Mouse (Mus musculus) left cerebral cortex, postnatal 14 days (tissue): ENCODE data around the gene N4bp2l1. TPM values are rescaled to one million over a fixed set of nuclear protein-coding genes. Genes with fewer than 3 reads are reported as not detected.
"Not testable (repeated sequence)": the region's sequence is repeated elsewhere in the genome, so short reads cannot be mapped to it uniquely, and the experiment has no call there.

ENCODE experiments used
- DNase-seq, 2 experiments: peaks; one replicate each; pipeline ENCODE4 v3.0.0; 2021 to 2022; ENCODE audit warnings: low spot score in 2 of 2, mixed read lengths in 1 of 2
- intact Hi-C: fragments of 180-260 bp; cut with DNase I; formaldehyde crosslinking; loops from one replicate; pipeline ENCODE4 v1.15.1; 2025
- long read RNA-seq, 2 experiments: library from polyadenylated mRNA; stranded (forward); transcript quantifications; one replicate each; pipeline ENCODE4 v2.0.0; 2021
- total RNA-seq, 2 experiments: library from RNA; stranded (reverse); gene quantifications; 2 replicates each; pipeline ENCODE4 v1.2.3; 2021

N4bp2l1 gene
- 10 to 100 TPM; 36.8 to 39.5 TPM for total RNA-seq
- long read RNA-seq, experiment 1, transcript N4bp2l1-202 (3 exons, 1,371 nt) = minor isoform, 5 of 42 reads
- long read RNA-seq, experiment 1, transcript N4bp2l1-201 (5 exons, 1,905 nt) = major isoform, 13 of 42 reads
- long read RNA-seq, experiment 1, partial matches to known transcripts = 1 of 42 reads
- long read RNA-seq, experiment 1, other reads (novel, unspliced or antisense) = 19 of 42 reads
- long read RNA-seq, experiment 2, partial matches to known transcripts = 0 of 14 reads
- long read RNA-seq, experiment 2, other reads (novel, unspliced or antisense) = 9 of 14 reads

DNA sequence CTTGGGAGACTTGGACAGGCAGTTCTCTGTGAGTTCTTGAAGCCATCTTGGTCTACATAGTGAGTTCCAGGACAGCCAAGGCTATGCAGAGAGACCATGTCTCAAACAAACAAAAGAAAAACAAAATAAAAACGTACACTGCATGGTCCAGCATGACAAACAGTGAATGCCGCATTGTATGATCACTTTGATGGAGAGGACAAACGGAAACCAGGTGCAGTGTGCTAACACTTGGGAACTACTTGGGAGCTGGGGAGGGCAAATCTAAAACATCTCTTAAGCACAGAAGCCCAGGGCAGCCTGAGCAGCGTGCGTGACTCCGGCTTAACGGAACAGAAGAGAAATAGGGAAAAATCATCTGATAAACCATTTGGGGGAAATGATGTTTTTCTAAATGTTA is at the start of gene N4bp2l1:
TSS of gene N4bp2l1 (minus strand) at position 101 of the 400 bp plus-strand sequence.
- intact Hi-C loops = no loop called here

DNA sequence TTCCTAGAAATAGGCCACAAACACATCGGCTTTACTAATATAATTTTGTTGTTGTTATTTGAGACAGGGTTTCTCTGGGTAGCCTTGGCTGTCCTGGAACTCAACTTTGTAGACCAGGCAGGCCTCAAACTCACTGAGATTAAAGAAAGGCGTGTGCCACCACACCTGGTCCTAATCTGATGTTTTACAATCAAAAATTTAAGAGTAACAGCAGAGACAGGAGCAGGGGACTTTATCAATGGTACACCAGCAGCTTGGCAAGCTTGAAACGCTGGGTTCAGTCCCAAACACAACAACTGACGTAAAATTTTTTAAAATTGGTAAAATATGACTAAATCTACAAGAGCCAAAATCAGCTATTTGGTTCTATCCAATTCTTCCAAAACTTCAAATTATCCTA is 47.9 kb upstream of the N4bp2l1 start:
- intact Hi-C loops = no loop called here

More for the DNA sequence above, at the start of gene N4bp2l1:
- DNase-seq = no peak

DNA sequence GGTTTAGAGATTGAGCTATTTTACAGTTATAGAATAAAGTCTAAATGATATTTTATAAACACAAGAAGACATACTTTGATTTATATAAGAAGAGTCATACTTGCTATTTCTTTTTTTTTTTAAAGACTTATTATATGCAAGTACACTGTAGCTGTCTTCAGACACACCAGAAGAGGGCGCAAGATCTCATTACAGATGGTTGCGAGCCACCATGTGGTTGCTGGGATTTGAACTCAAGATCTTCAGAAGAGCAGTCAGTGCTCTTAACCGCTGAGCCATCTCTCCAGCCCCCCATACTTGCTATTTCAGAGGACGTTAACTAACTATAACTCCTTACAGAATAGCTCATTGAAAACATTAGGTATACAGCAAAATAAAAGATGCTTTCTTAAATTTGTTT is 46.4 kb upstream of the N4bp2l1 start:
- DNase-seq, intact Hi-C loops: not testable (repeated sequence)

More for the DNA sequence above, 47.9 kb upstream of the N4bp2l1 start:
- DNase-seq = no peak

DNA sequence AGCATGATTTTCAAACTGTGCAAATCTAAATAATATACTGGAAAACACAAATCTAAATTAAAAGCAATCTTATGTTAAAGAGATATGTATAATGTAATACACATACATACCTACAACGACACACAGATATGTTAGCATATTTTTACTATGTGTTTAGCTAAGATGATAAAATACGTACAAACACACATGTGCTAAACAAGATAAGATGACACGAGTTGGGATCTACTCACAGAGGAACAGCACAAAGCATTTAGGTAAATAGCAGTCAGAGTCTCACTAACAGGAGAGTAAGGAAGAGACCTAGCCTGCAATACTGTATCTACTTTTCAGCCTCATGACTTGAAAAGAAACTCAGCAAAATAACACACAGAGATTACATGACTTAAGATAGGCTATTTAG is 44.5 kb upstream of the N4bp2l1 start:
- no peak for DNase-seq
- intact Hi-C loops = no loop called here

DNA sequence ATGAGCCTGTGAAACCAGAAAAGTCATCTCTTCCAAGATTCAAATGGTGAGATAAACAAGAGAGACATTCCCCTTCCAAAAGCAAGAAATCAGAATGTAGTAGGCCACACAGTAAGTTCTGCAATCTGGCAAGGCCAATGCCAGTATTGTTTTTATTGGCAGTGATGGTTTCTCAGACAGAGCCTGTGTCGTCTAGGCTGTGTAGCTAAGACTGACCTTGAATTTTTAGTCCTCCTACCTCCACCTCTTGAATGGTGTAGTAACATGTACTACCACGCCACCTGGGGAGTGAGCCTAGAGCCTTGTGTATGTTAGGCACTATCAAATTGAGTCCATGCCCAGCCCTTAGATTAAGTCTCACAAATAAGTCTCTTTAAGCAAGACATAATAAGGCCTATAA is 32.7 kb upstream of the N4bp2l1 start:
- DNase-seq = no peak
- intact Hi-C loops = no loop called here

DNA sequence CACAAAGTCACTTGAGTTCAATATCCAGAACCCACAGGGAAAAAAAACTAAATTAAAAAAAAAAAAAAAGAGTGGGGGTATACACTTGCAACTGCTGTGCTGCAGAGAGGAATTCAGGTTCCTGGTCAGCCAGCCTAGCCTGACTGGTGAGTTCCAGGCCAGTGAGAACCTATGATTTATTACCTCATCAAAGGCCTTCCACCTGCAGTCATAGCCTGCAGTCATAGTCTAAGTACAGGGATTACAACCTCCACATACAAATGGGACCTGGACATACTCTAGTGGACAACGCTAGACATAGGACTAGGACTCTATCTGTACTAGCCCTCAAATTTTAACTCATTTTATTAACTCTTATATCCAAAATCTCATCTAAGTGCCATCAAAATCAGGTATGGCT is 32.3 kb upstream of the N4bp2l1 start:
- no peak for DNase-seq
- intact Hi-C loops = no loop called here

DNA sequence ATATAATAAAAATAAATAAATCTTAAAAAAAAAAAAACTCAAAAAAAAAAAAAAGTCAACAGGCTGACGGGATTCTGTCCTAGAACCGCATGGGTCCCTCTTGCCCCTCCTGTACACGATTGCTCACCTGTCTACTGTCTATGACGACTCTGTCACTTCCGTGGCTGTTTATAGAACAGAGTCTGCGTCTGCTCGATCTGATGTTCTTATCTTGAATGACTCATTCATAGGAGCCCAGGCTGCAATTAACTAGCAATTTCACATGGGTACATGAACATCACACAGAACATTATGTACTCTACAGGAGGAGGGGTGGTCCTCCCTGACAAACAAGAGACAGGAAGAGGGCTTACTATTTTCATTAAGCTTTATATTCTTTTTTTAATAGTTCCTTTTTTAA is 28.5 kb upstream of the N4bp2l1 start:
- DNase-seq = no peak
- intact Hi-C loops = no loop called here

DNA sequence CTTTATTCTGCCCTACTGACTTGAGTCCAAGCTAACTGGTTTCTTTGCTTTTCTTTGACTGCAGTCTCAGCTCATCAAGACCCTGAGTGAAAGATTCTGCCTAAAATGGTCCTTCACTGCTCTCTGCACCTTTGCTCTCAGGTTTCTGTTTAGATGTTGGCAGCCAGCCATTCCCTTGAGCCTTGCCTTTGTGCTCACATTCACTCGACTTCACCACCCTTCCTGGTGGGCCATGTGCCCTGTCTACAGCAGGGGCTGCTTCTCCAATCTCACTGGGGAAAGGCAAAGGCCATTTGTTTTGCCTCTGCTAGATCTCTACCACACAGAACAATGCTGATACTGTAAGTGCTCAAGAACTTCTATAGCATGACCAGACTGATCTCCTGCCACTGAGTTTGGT is 25.8 kb upstream of the N4bp2l1 start:
- intact Hi-C loops = no loop called here
- DNase-seq = no peak

DNA sequence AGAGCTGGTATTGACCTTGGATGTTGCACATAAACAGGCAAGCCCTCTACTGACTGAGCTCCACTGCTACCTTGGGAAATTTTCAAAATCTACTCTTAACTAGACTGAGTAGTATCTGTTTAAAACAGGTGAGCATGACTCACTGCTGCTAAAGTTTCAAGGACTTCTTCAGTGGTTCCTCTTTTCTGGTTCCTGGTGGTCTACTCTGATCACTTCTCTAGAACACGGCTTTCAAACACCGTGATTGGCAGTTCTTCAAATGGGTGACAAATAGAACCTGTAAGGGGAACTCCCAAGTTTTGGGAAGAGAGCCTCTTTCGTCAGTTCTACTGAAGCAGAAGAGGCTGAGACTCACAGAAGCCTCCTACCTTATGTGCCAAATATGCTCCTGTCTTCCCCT is 24.6 kb upstream of the N4bp2l1 start:
- no peak for DNase-seq
- intact Hi-C loops = no loop called here

DNA sequence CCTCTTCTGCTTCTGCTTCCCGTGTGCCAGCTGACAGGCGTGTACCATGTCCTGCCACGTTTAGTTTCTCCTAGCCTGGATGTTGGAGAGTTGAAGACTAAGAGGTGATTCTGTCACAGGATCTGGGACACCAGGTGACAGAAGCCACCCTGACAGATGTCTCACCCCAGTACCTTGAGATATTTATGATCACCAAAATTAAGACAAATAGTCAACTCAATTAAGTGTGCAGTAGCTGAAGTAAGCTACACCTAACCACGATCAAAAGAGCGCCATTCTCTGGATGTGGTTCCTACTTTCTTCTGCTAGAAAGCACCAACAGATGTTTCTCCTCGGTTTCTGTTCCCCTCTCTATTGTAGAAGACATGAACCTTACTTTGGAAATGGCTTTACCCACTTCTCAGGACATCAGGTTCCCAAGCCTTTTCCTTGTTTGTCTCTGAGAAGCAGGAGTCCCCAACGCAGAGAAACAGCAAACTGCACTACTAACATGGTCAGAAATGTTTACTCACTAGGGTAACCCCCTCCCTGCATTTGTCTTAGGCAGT is 23.7 kb upstream of the N4bp2l1 start:
- intact Hi-C loops = no loop called here
- DNase-seq = no peak

DNA sequence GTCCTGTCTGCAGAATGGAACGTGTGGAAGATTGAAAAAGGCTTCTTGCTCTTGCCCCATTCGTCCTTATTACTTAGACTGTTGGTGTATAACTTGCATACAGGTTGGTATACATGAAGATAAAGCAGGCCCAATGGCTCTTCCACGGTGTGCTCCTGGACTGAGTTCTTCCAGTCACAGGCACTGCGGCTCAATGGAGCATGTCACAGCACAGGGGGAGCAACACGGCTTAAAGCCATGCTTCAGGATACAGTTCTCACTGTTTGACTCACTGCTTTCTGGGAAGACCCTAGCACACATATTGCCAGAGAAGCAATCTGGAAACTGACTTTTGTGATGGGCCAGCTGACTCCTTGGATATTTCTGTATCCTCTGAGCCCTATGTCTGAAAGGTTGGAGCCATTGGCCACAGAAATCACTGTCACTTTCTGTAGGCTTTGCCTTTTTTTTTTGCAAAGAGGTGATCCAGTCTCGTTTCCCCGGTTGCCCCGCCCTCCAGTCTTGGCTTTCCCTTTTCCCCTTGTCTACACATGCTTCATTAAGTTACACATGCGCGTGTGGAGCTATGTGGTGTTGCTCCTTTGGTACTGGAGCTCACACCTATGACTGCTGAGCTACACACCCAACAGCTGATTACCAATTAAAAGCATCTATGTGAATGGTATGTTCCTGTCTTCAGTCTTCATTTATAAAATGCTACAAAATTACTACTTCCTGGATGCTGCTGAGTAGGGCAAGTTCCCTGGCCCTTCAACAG is 21.8 kb upstream of the N4bp2l1 start:
- intact Hi-C loops = no loop called here
- DNase-seq = no peak

DNA sequence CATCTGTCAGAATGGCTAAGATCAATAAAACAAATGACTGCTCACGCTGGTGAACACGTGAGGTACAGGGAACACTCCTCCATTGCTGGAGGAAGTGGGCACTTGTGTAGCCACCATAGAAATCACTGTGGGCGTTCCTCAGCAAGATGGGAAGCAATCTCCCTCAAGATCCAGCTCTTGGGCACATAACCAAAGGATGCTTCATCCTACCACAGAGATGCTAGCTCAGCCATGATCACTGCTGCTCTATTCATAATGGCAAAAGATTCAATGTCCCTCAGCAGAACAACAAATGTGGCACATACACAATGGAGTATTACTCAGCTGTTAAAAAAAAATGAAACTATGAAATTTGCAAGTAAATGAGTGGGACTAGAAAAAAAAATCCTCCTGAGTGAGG is 19.7 kb upstream of the N4bp2l1 start:
- intact Hi-C loops = no loop called here
- DNase-seq = no peak

DNA sequence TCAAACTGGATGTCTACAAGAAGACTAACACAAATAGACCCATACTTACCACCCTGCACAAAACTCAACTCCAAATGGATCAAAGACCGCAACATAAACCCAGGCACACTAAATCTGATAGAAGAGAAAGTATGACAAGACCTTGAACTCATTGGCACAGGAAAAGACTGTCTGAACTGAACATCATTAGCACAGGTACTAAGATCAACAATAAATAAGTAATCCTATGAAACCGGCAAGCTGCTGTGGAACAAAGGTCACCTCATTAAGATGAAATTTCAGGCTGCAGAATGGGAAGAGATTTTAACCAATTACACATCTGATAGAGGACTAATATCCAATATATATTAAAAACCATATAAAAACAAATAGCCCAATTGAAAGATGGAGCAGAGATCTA is 19.2 kb upstream of the N4bp2l1 start:
- no peak for DNase-seq
- intact Hi-C loops = no loop called here

DNA sequence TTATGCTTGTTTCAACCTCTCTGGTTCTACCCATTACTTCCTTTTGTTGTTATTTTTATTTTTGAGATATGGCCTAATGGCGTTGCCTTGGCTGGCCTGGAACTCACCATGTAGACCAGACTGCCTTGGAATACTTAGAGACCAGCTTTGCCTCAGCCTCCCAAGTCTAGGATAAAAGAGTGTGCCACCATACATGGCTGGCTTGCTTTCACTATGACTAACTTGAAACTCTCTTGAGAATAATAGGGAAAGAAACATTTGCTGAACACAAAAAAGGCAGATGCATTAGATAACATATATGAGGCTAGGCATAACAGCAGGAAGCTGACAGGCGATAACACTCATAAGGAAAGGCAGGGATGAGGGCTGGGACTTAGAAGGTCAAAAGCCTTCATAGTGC is 17.1 kb upstream of the N4bp2l1 start:
- intact Hi-C loops = no loop called here
- no peak for DNase-seq

DNA sequence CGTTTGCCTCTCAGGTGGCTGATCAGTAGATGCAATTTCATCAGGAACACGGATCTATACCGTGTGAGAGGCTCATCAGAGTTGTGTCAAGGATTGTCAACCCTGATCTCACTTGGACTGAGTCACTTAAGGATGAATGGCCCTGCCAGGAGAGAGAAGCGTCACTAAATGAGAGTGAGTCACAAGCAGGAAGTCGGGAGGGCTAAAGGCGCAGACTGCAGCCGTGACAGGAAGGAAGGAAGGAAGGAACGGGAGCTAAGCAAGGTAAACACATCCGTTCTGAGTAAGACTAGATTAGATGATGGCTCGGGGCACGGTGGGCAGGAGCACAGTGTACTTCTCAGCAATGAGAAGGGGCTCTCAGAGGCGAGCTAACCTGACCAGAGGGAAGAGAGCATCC is 14.7 kb upstream of the N4bp2l1 start:
- DNase-seq = no peak
- intact Hi-C loops = no loop called here

DNA sequence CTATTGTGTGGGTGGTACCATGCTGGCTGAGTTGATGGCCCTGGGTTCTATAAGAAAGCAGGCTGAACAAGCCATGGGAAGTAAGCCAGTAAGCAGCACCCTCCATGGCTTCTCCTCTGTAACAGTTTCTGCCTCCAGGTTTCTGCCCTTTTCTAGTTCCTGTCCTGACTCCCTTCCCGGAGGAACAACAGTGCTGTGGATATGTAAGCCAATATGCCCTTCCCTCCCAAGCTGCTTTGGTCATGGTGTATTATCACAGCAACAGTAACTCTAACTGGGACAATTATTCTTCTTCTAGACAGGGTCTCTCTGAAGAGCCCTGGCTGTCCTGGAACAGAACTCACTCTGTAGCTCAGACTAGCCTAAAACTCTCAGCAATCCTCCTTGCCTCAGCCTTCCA is 14.1 kb upstream of the N4bp2l1 start:
- intact Hi-C loops = no loop called here
- no peak for DNase-seq

DNA sequence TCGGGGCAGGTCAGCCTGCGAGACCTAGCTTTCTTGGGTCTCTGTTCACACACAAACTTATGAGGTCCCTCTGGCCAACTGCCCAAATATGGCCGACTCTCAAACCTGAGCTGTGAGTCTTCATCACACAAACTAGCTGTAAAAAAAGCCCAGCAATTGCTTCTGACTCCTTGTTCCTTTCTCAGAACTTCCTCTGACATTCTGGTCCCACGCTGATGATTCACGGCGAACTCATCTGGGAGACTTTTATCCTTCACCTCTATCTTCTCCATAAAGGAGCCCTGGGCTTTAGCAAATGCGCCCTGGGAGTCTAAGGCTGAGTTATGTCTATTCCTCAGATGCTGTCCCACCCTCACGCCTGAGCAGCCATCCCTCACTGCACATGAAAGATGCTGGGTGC is 10.6 kb upstream of the N4bp2l1 start:
- intact Hi-C loops = no loop called here
- no peak for DNase-seq

DNA sequence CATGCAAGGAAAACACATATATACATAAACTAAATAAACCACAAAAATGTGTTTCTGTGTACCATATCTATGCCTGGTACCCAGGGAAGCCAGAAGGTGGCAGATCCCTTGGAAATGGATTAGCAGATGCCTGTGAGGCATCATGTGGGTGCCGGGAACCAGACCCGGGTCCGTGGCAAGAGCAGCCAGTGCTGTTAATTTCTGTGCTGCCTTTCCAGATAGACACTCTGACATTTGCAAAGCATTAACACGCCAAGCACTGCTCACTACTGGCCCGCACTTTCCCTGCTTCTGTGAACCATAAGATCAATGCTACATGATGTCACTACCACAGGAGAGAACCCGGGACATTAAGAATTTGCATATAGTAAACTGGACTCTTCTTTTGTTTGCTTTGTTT is 9.1 kb upstream of the N4bp2l1 start:
- intact Hi-C loops = no loop called here
- DNase-seq = no peak

DNA sequence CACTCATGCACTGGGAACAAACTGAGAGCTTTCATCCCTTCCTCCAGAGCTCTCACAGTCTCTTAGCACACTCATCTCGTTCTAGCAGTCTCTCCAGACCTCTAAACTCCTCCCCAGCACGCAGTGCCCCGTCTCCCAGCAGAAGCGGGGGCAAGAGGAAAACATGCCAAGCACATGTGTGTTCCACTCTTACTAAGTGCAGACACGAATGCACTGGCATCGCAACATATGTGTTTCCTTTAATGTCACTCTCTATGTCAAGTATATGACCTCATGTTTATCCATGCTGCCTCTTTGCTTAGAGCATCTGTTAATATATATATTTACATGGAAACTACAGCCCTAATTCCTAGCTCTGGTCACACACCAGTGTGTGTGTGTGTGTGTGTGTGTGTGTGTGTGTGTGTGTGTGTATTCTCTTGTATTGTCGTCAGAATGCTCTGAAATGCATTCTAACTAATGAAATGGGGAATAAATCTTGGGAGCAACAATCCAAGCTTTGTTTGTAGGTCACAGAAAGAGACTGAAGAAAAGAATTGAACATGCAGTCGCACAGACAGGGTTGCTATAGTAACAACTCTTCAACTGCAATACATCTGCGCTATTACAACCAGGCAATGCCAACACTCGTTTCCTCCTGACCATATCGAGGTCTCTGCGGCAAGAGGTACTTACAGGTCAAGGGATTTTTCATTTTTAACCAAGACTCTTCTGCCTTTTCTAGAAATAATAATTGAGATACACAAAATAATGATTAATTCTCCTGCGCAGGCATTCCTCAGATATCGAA is 4.6 kb upstream of the N4bp2l1 start:
- peak in 1 of 2 experiments; percentile 46 for DNase-seq
- intact Hi-C loops = no loop called here
